Mouse (Mus musculus): Measurements from ENCODE around the gene Slc39a9.

DNA sequence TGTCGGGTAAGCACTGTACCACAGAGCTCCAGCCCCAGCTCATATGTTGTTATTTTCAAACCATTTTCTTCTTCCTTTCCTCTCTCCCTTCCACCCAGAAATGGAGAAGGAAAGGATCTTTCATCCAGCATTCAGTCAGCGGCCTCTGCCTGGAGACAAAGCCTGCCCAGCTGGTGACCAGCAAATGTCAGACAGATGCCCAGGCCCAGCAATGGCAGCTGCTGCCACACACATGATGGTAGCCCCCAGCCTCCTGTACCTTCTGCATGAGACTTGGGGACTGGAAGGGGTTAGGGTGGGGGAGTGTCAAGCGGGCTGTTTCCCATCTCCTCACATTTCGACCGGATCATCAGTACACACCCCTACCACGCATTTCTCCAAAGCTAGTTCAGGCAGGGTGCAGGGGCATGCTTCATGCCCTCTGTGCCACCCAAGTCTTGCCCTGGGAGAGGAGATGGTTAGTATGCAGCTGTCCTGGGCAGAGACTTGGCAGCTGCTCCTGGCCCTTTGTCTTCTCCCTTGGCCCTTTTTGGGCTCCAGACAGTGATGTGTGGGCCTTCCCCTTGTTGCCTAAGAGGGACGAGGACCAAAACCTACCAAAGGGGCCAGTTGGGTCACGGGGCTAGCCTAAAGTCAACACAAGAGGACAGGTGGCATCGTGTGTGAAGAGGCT is 42.0 kb upstream of the Slc39a9 start:
- TF ChIP-seq POLR2A (IDR thresholded peaks at IDR 0.05; ENCODE audit: control insufficient read depth, low read depth, low read length): no peak
- no peak for TF ChIP-seq CTCF (IDR thresholded peaks at IDR 0.05; ENCODE audit: control insufficient read depth, insufficient read depth, insufficient replicate concordance, low read depth, low read length)

Measured in testis, adult 2 months (tissue).